Mouse (Mus musculus) brain, embryonic 14.5 days (tissue): ENCODE results near the gene Rps6kc1.

Source experiments
- CTCF ChIP-seq: fragments of 200-500 bp; IDR thresholded peaks from 2 replicates; pipeline ENCODE4 v1.5.1; 2012; ENCODE audit warnings: inconsistent platforms, mild to moderate bottlenecking, moderate library complexity, borderline replicate concordance; ENCODE audit not compliant: insufficient read depth, insufficient read length; ENCODE audit errors: extremely low read depth
- POLR2A ChIP-seq: fragments of 200-500 bp; IDR thresholded peaks from 2 replicates; pipeline ENCODE4 v1.6.1; 2012; ENCODE audit warnings: mild to moderate bottlenecking, inconsistent platforms, borderline replicate concordance; ENCODE audit not compliant: poor library complexity, insufficient read depth, insufficient read length, severe bottlenecking; ENCODE audit errors: extremely low read depth

DNA sequence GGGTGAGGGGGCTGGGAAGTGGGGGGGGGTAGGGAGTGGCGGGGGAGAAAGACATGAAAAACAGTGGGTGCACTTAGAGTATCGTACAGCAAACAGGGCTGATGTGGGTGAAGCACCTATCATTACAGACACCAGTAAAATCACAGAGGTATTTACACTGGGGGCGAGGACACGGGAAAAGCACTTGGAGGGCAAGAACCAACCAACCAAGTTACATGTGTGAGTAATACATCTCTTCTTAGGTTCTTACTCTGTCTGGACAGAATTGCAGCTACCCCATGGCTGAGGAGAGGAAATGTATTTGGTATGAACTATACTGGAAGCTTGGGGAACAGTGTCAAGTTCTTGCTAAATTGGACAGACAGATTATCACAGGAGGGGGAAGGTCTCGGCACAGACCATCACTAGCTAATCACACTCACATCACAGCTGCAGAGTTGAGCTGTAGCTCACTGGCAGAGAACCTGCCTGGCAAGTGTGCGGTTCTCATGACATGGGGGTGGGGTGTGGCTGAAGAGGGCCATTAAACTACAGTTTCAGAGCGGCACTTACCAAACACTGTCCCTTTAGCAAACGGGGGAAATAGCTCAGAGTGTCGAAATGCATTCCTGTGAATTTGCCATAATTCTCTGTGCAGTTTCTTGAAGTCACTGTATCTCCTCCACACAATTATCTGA, 12.5 kb downstream of the Rps6kc1 start:
- TF ChIP-seq POLR2A: no peak
- TF ChIP-seq CTCF: no peak
